Mouse (Mus musculus) neural tube, embryonic 15.5 days (tissue): Measurements from ENCODE around the gene Tm7sf2. TPM values are rescaled to one million over a fixed set of nuclear protein-coding genes. Genes with fewer than 3 reads are reported as not detected.
A peak's percentile ranks its signal among the peaks of the same experiment; 100 is the strongest.
"Not testable (repeated sequence)": the region's sequence is repeated elsewhere in the genome, so short reads cannot be mapped to it uniquely, and the experiment has no call there.

Experiments used
- ATAC-seq: fragments of 200-750 bp; cut with Nextera tagmentation; 2 replicates; pipeline ENCODE4 v1.8.0; 2017; ENCODE audit warnings: mild to moderate bottlenecking, moderate TSS enrichment, moderate library complexity; ENCODE audit not compliant: low FRiP score
- H3K27ac ChIP-seq: fragments of 300-500 bp; sonication (generic); replicated peaks from 2 replicates; pipeline ENCODE4 v1.5.1; 2015; ENCODE audit warnings: mild to moderate bottlenecking, inconsistent platforms
- H3K27me3 ChIP-seq: fragments of 300-500 bp; sonication (generic); replicated peaks from 2 replicates; pipeline ENCODE4 v1.6.1; 2015; ENCODE audit warnings: inconsistent platforms
- H3K36me3 ChIP-seq: fragments of 300-500 bp; sonication (generic); 2 replicates; pipeline ENCODE4 v1.6.1; 2015; ENCODE audit warnings: inconsistent platforms
- H3K4me1 ChIP-seq: fragments of 300-500 bp; sonication (generic); 2 replicates; pipeline ENCODE4 v1.6.1; 2015; ENCODE audit warnings: inconsistent platforms
- H3K4me2 ChIP-seq: fragments of 300-500 bp; sonication (generic); 2 replicates; pipeline ENCODE4 v1.6.1; 2015; ENCODE audit warnings: inconsistent platforms, mild to moderate bottlenecking, moderate library complexity
- H3K4me3 ChIP-seq: fragments of 300-500 bp; sonication (generic); replicated peaks from 2 replicates; pipeline ENCODE4 v1.5.1; 2015; ENCODE audit warnings: mild to moderate bottlenecking, inconsistent platforms
- H3K9ac ChIP-seq: fragments of 300-500 bp; sonication (generic); replicated peaks from 2 replicates; pipeline ENCODE4 v1.6.1; 2015; ENCODE audit warnings: mild to moderate bottlenecking, inconsistent platforms
- H3K9me3 ChIP-seq: fragments of 300-500 bp; sonication (generic); replicated peaks from 2 replicates; pipeline ENCODE4 v1.6.1; 2016; ENCODE audit warnings: inconsistent platforms
- WGBS: fragments of 180-500 bp; shearing (Covaris S2); methylation state at CpG from one replicate; pipeline ENCODE4 v1.1.7; 2015; ENCODE audit warnings: mixed read lengths; 5-methylcytosine and 5-hydroxymethylcytosine counted together
- polyA plus RNA-seq: library from polyadenylated mRNA; unstranded; fragments of >200 nt; fragmentation: Nextera tagmentation; extraction: Ambion mirVana; gene quantifications from 2 replicates; pipeline ENCODE4 v1.2.1, GENCODE M21; 2015

Tm7sf2 gene
- polyA plus RNA-seq, 1 experiment from 2014 or later: 61.6 TPM

GRCm38 (mm10) chr19:6052516-6052915 lies 15.7 kb downstream of the Tm7sf2 start:
- no peak overlapping the region for H3K4me2 ChIP-seq
- H3K36me3 ChIP-seq: peaks cover 76% of the 10 kb centered on the region
- H3K27ac ChIP-seq: no peak overlapping the region
- peaks cover 40% of the 10 kb centered on the region for H3K4me1 ChIP-seq
- no peaks in the 10 kb centered on the region for H3K9me3 ChIP-seq
- no peaks in the 10 kb centered on the region for H3K27me3 ChIP-seq
- H3K4me3 ChIP-seq: no peak overlapping the region
- ATAC-seq: no peak
- no peak overlapping the region for H3K9ac ChIP-seq
- 89% methylated on average over 7 of the region's 7 CpGs for WGBS

- Histone ChIP-seq H3K27ac (no peak overlapping the region), H3K4me1 (peaks cover 40% of the 10 kb centered on the region), H3K4me2 (no peak overlapping the region), H3K4me3 (peak overlapping the region; percentile 91; the same call in 1 of the 2 replicates), H3K36me3 (peaks cover 57% of the 10 kb centered on the region), H3K27me3 (no peaks in the 10 kb centered on the region), H3K9me3 (no peaks in the 10 kb centered on the region), H3K9ac (no peak overlapping the region)
- ATAC-seq: no peak
- 93% methylated on average over 11 of the region's 11 CpGs for WGBS
Observed at GRCm38 (mm10) chr19:6048681-6049410, 19.3 kb downstream of the Tm7sf2 start.

- Histone ChIP-seq H3K4me3 (peak overlapping the region; percentile 91), H3K4me1 (peaks cover 36% of the 10 kb centered on the region), H3K9ac (peak overlapping the region; percentile 90), H3K27ac (no peak overlapping the region), H3K9me3 (no peaks in the 10 kb centered on the region), H3K27me3 (no peaks in the 10 kb centered on the region), H3K36me3 (peaks cover 46% of the 10 kb centered on the region), H3K4me2 (peak overlapping the region; percentile 83)
- ATAC-seq: no peak
- WGBS: 92% methylated on average over 8 of the region's 8 CpGs
Observed at GRCm38 (mm10) chr19:6047899-6048166, 20.3 kb downstream of the Tm7sf2 start.

DNA sequence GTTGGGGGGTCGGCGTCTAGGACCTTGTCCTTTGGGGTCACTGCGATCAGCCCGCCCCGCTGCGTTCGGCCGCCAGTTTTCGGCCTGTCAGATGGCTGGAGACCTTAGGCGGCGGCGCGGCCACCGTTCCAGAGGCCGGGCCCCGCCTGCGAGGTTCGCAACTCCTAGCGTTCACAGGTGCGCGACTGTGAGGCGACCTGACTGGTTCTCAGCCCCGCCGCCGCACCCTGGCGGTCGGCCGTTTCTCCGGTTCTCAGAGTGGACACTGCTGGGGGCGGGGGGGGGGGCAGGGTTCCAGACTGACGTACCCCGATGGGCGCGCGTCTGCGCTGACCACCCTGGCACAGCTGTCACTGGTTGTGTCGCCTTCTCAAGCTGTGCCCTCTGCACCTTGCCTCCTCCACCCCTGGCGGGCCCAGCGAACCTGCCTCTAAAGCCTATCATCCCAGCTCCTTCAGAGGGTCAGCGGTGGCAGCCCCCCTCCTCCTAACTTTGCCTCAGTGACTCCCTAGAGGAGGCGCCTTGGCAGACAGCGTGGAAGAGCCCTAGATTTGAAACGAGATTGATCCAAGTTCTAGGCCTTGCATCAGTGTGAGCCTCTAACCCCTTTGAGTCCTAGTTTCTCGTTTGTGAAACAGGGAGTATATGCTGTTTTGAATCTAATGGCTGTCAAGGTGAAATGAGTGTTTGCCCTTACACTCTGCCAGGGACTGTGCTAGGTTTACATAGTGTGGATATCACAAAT lies 20.8 kb downstream of the Tm7sf2 start:
- Histone ChIP-seq H3K9ac (peak overlapping the region; percentile 90), H3K36me3 (peaks cover 41% of the 10 kb centered on the region), H3K4me1 (peaks cover 33% of the 10 kb centered on the region), H3K4me2 (peak overlapping the region; percentile 83), H3K9me3 (no peaks in the 10 kb centered on the region), H3K4me3 (peak overlapping the region; percentile 91), H3K27me3 (no peaks in the 10 kb centered on the region), H3K27ac (peak overlapping the region; percentile 100)
- WGBS: 2% methylated on average over 43 of the region's 44 CpGs
- ATAC-seq: peak; percentile 3; the same call in 1 of the 2 replicates

DNA sequence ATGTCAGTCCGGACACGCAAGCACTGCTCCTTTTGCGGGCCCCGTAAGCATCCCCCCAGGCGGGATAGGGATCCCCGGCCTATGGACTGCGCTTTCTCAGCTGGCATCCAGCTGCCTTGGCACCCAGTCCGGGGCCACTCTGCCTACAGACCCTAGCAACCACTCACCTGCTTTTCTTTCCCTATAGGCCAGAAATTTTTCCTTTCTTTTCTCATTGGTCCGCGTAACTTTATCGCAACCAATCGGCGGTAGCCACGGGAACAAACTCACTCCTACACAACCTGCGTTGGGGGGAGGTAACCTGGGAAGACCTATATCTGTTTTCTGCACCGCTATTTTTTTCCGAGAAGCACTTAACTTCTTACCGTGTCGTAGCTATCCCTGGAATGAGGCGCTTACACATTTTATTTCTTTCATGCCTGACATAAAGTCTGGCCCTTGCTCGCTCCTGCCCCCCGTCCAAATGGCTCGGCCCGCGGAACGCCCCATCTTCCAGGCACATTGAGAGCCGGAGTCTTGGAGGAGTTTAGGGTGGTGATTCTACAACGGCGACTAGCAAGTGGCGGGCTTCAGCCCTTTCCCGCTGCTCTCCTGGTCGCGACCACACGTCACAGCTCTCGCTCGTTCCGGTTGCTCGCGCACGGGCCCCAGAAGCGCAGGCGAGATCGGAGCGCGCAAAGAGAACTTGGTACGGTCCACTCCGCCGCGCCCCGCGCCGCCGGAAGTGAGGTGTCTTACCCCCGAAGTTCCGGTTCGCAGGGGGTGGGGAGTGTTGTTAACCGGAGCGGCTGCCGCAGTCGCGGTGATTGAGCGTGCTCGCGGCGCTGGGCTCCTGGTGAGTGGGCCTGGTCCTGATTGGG lies 21.6 kb downstream of the Tm7sf2 start, which contains the start of gene Syvn1:
Gene Syvn1, plus strand, starts transcription at position 283 of the 860 bp plus-strand sequence.
- peaks cover 33% of the 10 kb centered on the region for H3K36me3 ChIP-seq
- H3K9me3 ChIP-seq: no peaks in the 10 kb centered on the region
- peak within 1 kb of the TSS; percentile 83 for H3K4me2 ChIP-seq

DNA sequence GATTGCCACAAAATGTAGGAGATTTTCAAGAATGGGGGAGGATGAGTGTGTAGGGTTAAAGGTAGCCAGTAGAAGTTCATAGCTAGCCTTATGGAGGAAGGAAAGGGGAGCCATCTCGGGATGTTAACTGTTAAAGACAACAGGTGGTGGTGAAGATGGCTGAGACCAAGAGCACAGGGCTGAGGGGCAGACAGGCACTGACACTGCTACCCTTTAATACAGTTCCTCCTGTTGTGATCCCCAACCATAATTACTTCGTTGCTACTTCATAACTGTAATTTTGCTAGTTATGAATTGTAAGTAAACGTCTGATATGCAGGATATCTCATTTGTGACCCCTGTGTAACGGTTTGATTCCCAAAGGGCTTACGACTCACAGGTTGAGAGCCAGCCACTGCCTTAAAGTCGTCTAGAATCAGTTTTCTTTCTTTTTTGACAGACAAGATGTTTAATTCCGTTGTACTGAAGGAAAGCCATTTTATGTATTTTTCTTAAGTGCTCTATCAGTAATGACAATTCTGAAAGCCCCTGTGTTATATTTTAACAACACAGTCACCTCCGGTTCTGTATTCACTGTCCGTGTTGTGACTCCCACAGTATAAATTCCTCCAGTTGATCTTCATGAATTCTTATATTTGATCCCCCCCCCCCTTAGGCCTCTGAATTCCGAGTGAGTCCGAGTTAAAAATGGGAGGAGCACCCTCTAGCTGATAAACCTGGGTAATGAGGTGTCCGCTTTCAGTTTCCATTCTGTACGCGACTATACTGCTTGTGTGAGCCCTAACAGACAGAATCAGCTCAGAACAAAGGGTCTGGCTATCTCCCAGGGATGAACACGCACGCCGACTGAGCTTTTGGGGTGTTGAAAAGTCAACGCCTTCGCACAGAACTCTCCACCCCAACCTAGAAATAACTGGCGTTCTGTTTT lies 22.5 kb downstream of the Tm7sf2 start:
- peaks cover 24% of the 10 kb centered on the region for H3K36me3 ChIP-seq
- ATAC-seq: peak; percentile 50
- peak overlapping the region; percentile 91 for H3K4me3 ChIP-seq
- H3K9ac ChIP-seq: peak overlapping the region; percentile 90
- peak overlapping the region; percentile 100 for H3K27ac ChIP-seq
- H3K9me3 ChIP-seq: no peaks in the 10 kb centered on the region
- 13% methylated on average over 20 of the region's 20 CpGs for WGBS
- peak overlapping the region; percentile 83 for H3K4me2 ChIP-seq
- no peaks in the 10 kb centered on the region for H3K27me3 ChIP-seq
- peaks cover 31% of the 10 kb centered on the region for H3K4me1 ChIP-seq

More for the DNA sequence above, 21.6 kb downstream of the Tm7sf2 start, which contains the start of gene Syvn1:
- H3K9ac ChIP-seq: peak within 1 kb of the TSS; percentile 90
- peak within 1 kb of the TSS; percentile 100 for H3K27ac ChIP-seq
- peak within 1 kb of the TSS; percentile 91 for H3K4me3 ChIP-seq
- no peaks in the 10 kb centered on the region for H3K27me3 ChIP-seq
- peak; percentile 92 for ATAC-seq
- WGBS: under 1% methylated on average over 61 of the region's 65 CpGs
- H3K4me1 ChIP-seq: peaks cover 33% of the 10 kb centered on the region

- peaks cover 29% of the 10 kb centered on the region for H3K4me1 ChIP-seq
- ATAC-seq, H3K4me2 ChIP-seq, H3K36me3 ChIP-seq, H3K27me3 ChIP-seq, H3K9ac ChIP-seq, H3K27ac ChIP-seq, H3K4me3 ChIP-seq, H3K9me3 ChIP-seq: not testable (repeated sequence)
- WGBS: 71% methylated on average over 4 of the region's 4 CpGs
Observed at GRCm38 (mm10) chr19:6044102-6044501, 24.1 kb downstream of the Tm7sf2 start.

- Histone ChIP-seq H3K9me3 (no peaks in the 10 kb centered on the region), H3K27ac (no peak overlapping the region), H3K4me1 (peaks cover 12% of the 10 kb centered on the region), H3K36me3 (no peaks in the 10 kb centered on the region), H3K4me3 (no peak overlapping the region), H3K27me3 (no peaks in the 10 kb centered on the region), H3K9ac (no peak overlapping the region; the same call in 1 of the 2 replicates), H3K4me2 (no peak overlapping the region)
- 82% methylated on average over 9 of the region's 9 CpGs for WGBS
- no peak for ATAC-seq
Observed at GRCm38 (mm10) chr19:6042293-6042692, 25.9 kb downstream of the Tm7sf2 start.

- H3K9me3 ChIP-seq: no peaks in the 10 kb centered on the region
- no peaks in the 10 kb centered on the region for H3K27me3 ChIP-seq
- H3K36me3 ChIP-seq: no peaks in the 10 kb centered on the region
- H3K4me3 ChIP-seq: no peak overlapping the region
- no peak overlapping the region for H3K9ac ChIP-seq
- no peak for ATAC-seq
- no peak overlapping the region for H3K27ac ChIP-seq
- no peak overlapping the region for H3K4me2 ChIP-seq
- peaks cover 3% of the 10 kb centered on the region for H3K4me1 ChIP-seq
Observed at GRCm38 (mm10) chr19:6040002-6040401, 28.2 kb downstream of the Tm7sf2 start.

- 81% methylated on average over 7 of the region's 7 CpGs for WGBS
- no peak for ATAC-seq
Observed at GRCm38 (mm10) chr19:6038326-6038725, 29.8 kb downstream of the Tm7sf2 start.

DNA sequence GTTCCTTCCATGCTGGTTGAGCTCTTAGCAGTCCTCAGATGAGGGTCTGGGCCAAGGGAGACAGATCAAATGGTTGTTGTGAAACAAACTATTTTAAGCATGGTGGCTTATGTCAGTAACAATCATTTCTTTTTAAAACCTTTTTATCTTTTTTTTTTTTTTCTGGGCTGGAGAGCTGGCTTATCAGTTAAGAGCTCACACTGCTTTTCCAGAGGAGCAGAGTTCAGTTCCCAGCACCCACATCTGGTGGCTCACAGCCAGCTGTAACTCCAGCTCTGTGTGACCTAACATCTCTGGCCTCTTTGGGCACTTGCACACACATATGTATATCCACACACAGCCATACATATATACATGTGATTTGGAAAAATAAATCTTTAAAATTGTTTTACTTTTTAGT lies 30.5 kb downstream of the Tm7sf2 start:
- no peak overlapping the region for H3K4me3 ChIP-seq
- H3K9me3 ChIP-seq: no peaks in the 10 kb centered on the region
- no peaks in the 10 kb centered on the region for H3K36me3 ChIP-seq
- H3K4me1 ChIP-seq: no peaks in the 10 kb centered on the region; the same call in 1 of the 2 replicates
- no peak overlapping the region for H3K4me2 ChIP-seq
- no peak overlapping the region for H3K9ac ChIP-seq
- H3K27me3 ChIP-seq: no peaks in the 10 kb centered on the region
- H3K27ac ChIP-seq: no peak overlapping the region
- ATAC-seq: no peak

More at GRCm38 (mm10) chr19:6038326-6038725, 29.8 kb downstream of the Tm7sf2 start:
- H3K27ac ChIP-seq: no peak overlapping the region
- no peaks in the 10 kb centered on the region for H3K27me3 ChIP-seq
- no peak overlapping the region for H3K4me3 ChIP-seq
- no peak overlapping the region for H3K4me2 ChIP-seq
- H3K36me3 ChIP-seq: no peaks in the 10 kb centered on the region
- no peaks in the 10 kb centered on the region for H3K9me3 ChIP-seq
- H3K4me1 ChIP-seq: no peaks in the 10 kb centered on the region; the same call in 1 of the 2 replicates
- no peak overlapping the region for H3K9ac ChIP-seq
